Mouse (Mus musculus): ENCODE measurements around the gene Slc13a3. TPM values are rescaled to one million over a fixed set of nuclear protein-coding genes. Genes with fewer than 3 reads are reported as not detected.

Gene Slc13a3
- polyA plus RNA-seq, 1 experiment = not detected

GRCm38 (mm10) chr2:165442981-165443380, 30.0 kb downstream of the Slc13a3 start:
- TF ChIP-seq GATA1 (IDR thresholded peaks at IDR 0.05; ENCODE audit: low read length) = no peak

- TF ChIP-seq GATA1 (IDR thresholded peaks at IDR 0.05; ENCODE audit: low read length) = no peak
Observed at GRCm38 (mm10) chr2:165441613-165442012, 31.4 kb downstream of the Slc13a3 start.

DNA sequence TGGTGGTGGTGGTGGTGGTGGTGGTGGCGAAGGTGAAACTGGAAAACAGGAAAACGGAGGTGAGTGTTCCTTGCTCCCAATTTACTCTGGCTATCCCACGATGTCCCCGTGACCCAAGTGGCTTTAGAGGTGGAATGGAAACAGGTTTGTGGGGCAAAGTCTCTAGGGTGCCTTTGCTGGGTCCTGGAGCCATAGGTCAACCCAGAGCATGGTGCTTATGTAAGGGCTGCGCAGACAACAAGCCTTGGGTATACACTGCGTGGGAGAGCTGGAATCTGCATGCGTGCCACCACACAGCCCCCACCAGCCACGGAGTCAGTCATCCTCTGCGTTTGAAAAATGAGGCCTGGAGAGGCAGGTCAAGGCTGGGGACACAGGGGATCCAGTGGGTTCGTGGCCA, 33.4 kb downstream of the Slc13a3 start:
- no peak for TF ChIP-seq GATA1 (IDR thresholded peaks at IDR 0.05; ENCODE audit: low read length)

- TF ChIP-seq GATA1 (IDR thresholded peaks at IDR 0.05; ENCODE audit: low read length) = no peak
Observed at GRCm38 (mm10) chr2:165438881-165439280, 34.1 kb downstream of the Slc13a3 start.

GRCm38 (mm10) chr2:165428694-165429093, 44.3 kb downstream of the Slc13a3 start:
- TF ChIP-seq GATA1 (IDR thresholded peaks at IDR 0.05; ENCODE audit: low read length) = no peak

- no peak for TF ChIP-seq GATA1 (IDR thresholded peaks at IDR 0.05; ENCODE audit: low read length)
Observed at GRCm38 (mm10) chr2:165420195-165420594, 52.8 kb downstream of the Slc13a3 start.

GRCm38 (mm10) chr2:165419670-165420111, 53.3 kb downstream of the Slc13a3 start:
- no peak for TF ChIP-seq GATA1 (IDR thresholded peaks at IDR 0.05; ENCODE audit: low read length)

DNA sequence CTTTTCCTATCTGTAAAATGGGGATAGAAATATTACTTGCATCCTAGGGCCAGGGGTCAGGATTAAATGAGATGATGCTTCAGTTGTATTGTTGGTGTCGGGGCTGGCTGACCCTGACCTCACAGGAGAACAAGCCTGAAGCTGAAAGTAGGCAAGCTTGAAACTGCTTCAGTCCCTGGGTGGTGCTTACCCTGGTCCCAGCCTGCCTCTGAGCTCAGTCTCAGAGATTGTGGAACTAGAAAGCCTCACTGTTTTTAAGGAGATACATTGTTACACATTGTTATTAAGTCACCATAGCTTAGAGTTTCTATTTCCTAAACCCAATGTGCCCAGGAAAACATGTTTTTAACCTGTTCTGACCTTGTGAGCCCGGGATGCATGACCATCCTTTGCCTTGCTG, 54.5 kb downstream of the Slc13a3 start:
- TF ChIP-seq GATA1 (IDR thresholded peaks at IDR 0.05; ENCODE audit: low read length) = no peak

DNA sequence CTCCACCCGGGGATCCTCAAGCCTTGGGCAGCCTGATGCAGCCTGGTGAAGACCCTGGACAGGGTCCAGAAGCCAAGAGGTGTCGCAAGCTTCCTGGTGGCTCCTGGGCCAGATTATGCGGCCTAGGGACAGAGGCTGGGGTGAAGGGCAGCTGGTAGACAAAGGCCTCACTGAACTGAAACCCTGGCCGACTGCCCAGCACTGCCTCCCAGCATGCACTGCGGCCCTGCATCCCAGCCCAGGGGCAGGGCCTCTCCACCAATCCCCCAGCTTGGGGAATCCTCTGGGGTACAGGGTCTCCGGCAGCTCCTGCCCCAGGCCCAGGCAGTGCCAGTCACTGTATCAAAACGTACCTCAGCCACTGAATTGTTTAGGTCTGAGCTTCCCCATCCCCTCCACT, 55.7 kb downstream of the Slc13a3 start:
- TF ChIP-seq GATA1 (IDR thresholded peaks at IDR 0.05; ENCODE audit: low read length) = no peak

DNA sequence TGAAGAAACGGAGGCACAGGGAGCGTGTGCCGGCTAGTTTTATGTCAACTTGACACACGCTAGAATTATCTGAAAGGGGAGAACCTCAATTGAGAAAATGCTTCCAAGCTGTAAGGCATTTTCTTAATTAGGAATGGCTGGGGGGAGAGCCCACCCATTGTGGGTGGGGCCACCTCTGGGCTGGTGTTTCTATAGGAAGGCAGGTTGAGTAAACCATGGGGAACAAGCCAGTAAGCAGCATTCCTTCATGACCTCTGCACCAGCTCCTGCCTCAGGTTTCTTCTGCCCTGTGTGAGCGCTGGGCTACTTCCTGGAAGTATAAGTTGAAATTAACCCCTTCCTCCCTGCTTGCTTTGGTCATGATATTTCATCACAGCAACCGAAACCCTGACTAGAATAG, 57.2 kb downstream of the Slc13a3 start:
- TF ChIP-seq GATA1 (IDR thresholded peaks at IDR 0.05; ENCODE audit: low read length) = no peak

DNA sequence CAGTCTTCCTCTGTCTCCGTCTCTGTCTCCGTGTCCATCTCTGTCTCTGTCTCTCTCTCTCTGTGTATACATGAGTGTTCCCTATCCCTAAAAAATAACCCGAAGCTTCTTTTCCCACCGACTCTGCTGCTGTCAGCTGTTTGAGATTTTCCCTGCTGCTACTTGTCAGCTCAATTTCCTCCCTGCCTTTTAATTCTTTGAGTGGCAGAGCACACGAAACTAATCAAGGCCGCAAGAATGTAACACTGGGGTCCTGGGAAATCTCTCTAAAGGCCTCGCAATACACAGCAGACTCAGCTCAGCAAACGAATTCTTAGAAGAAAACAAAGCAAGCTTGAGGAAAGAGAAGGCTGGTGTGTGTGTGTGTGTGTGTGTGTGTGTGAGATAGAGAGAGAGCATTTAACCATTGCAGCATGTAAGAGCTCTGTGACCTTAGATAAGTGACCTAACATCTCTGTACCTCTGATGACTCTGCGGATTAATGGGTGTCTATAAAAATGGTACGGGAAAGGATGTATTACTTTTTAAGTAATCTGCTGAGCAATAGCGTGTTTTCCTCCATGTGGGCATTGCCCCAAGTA, 57.8 kb downstream of the Slc13a3 start:
- no peak for TF ChIP-seq GATA1 (IDR thresholded peaks at IDR 0.05; ENCODE audit: low read length)

DNA sequence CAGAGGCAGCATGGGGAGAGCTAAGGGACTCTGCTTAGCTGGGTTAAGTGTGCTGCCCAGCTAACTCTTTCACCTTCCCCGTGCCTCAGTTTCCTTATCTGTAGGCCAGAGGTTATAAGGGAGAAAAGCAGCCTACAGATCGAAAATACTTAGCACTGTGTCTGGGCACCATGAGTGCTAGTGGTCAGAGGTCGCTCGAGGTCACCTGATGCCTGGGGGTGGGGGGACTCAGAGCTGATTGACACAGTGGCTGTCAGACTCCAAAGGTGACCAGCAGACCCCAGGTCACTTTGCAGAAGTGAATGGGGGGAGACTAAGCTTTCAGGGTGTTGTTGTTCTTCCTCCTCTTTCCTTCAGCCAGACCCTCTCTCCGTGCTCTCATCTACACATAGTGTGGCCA, 58.7 kb downstream of the Slc13a3 start:
- TF ChIP-seq GATA1 (IDR thresholded peaks at IDR 0.05; ENCODE audit: low read length) = no peak

- TF ChIP-seq GATA1 (IDR thresholded peaks at IDR 0.05; ENCODE audit: low read length) = no peak
Observed at GRCm38 (mm10) chr2:165413884-165414283, 59.1 kb downstream of the Slc13a3 start.

GRCm38 (mm10) chr2:165407700-165408301, 65.2 kb downstream of the Slc13a3 start:
- TF ChIP-seq GATA1 (IDR thresholded peaks at IDR 0.05; ENCODE audit: low read length) = no peak

DNA sequence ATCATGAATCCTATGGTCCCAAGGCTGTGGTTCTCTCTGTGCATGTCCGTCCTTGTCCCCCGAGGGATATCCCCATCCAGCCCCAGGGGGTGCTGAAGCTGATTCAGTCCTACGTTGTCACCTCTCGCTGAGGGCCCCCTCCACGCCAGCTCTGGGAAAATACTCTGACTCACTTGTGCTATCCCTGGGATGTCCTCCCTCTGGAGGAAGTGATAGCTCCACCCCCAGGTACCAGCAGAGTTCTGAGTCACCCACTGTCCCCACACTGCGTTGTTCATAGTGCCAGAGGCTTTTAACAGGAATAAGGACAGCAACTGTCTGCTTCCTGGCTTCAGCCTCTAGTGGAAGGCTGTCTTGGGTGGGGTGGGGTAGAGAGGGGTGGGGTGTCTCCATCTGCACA, 67.7 kb downstream of the Slc13a3 start:
- TF ChIP-seq GATA1 (IDR thresholded peaks at IDR 0.05; ENCODE audit: low read length) = no peak

DNA sequence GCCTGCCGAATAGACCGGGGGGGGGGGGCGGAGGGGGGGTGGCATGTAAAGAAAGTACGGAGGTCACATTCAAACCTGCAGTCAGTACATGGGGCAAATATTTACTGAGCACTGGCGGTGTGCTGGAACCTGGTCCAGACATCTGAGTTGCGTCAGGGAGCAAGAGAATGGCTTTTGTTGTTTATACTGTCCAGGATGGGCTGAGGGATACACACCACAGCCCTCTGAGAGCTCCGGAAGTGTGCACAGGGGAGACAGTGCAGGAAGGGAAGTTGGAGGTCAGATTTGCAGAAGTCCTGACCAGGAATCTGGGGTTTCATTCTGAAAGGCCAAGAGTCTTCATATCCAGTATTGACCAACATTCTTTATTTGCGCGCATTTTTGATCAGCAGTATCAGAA, 68.1 kb downstream of the Slc13a3 start:
- no peak for TF ChIP-seq GATA1 (IDR thresholded peaks at IDR 0.05; ENCODE audit: low read length)

GRCm38 (mm10) chr2:165398164-165398785, 74.8 kb downstream of the Slc13a3 start:
- no peak for TF ChIP-seq GATA1 (IDR thresholded peaks at IDR 0.05; ENCODE audit: low read length)
